Mouse (Mus musculus) gastrocnemius, postnatal 10 days (tissue): ENCODE measurements around the gene B3gnt3. TPM values are rescaled to one million over a fixed set of nuclear protein-coding genes. Genes with fewer than 3 reads are reported as not detected.
"Not testable (repeated sequence)": the region's sequence is repeated elsewhere in the genome, so short reads cannot be mapped to it uniquely, and the experiment has no call there.

Source experiments
- DNase-seq: peaks from one replicate; pipeline ENCODE4 v3.0.0; 2021; ENCODE audit warnings: mixed read lengths
- total RNA-seq, 2 experiments: library from RNA; stranded (reverse); gene quantifications; 2 replicates each; pipeline ENCODE4 v1.2.3; 2021

B3gnt3 gene
- total RNA-seq, 2 experiments from 2014 or later = 4.7 to 5.2 TPM

GRCm38 (mm10) chr8:71711574-71711973 is 10.0 kb upstream of the B3gnt3 start:
- DNase-seq = no peak

- DNase-seq = peak; percentile 73
Measured at GRCm38 (mm10) chr8:71709800-71710446, 8.3 kb upstream of the B3gnt3 start.

GRCm38 (mm10) chr8:71709134-71709799 is 7.7 kb upstream of the B3gnt3 start:
- no peak for DNase-seq

GRCm38 (mm10) chr8:71707874-71708273 is 6.3 kb upstream of the B3gnt3 start:
- peak; percentile 43 for DNase-seq

GRCm38 (mm10) chr8:71703400-71703799 is 1.8 kb upstream of the B3gnt3 start:
- DNase-seq = not testable (repeated sequence)

- DNase-seq = no peak
Measured at GRCm38 (mm10) chr8:71702923-71703322, 1.3 kb upstream of the B3gnt3 start.

- no peak for DNase-seq
Measured at GRCm38 (mm10) chr8:71702087-71702432, 471 bp upstream of the B3gnt3 start.

GRCm38 (mm10) chr8:71700493-71701269 is 908 bp downstream of the B3gnt3 start:
- no peak for DNase-seq

- not testable (repeated sequence) for DNase-seq
Measured at GRCm38 (mm10) chr8:71695456-71695855, 6.1 kb downstream of the B3gnt3 start.

- no peak for DNase-seq
Measured at GRCm38 (mm10) chr8:71693166-71694041, 8.2 kb downstream of the B3gnt3 start.

- DNase-seq = no peak
Measured at GRCm38 (mm10) chr8:71692509-71692908, 9.1 kb downstream of the B3gnt3 start.

GRCm38 (mm10) chr8:71689028-71689427 is 12.6 kb downstream of the B3gnt3 start, which contains the start of gene Insl3:
Gene Insl3, plus strand, starts transcription at chr8:71689214.
- DNase-seq = no peak

GRCm38 (mm10) chr8:71687616-71688015 is 14.0 kb downstream of the B3gnt3 start:
- DNase-seq = no peak

- no peak for DNase-seq
Measured at GRCm38 (mm10) chr8:71686143-71686734, 15.3 kb downstream of the B3gnt3 start.

- no peak for DNase-seq
Measured at GRCm38 (mm10) chr8:71685573-71685972, 16.0 kb downstream of the B3gnt3 start.

- no peak for DNase-seq
Measured at GRCm38 (mm10) chr8:71684701-71685100, 16.9 kb downstream of the B3gnt3 start.

- DNase-seq = no peak
Measured at GRCm38 (mm10) chr8:71682832-71683231, 18.8 kb downstream of the B3gnt3 start.

- no peak for DNase-seq
Measured at GRCm38 (mm10) chr8:71681369-71681915, 20.1 kb downstream of the B3gnt3 start.

GRCm38 (mm10) chr8:71680471-71680870 is 21.1 kb downstream of the B3gnt3 start:
- no peak for DNase-seq

GRCm38 (mm10) chr8:71679550-71680168 is 21.9 kb downstream of the B3gnt3 start:
- no peak for DNase-seq

GRCm38 (mm10) chr8:71679116-71679515 is 22.5 kb downstream of the B3gnt3 start:
- no peak for DNase-seq
